Mouse (Mus musculus) ES-E14 (cell line): ENCODE data around the gene Sox21. TPM values are rescaled to one million over a fixed set of nuclear protein-coding genes. Genes with fewer than 3 reads are reported as not detected.

Experiments used
- DNase-seq: peaks from one replicate; pipeline ENCODE4 v3.0.0-alpha.2; 2013; ENCODE audit warnings: low read depth, low spot score
- H3K27ac ChIP-seq: 2 replicates; pipeline ENCODE4 v1.5.1; 2012; ENCODE audit warnings: low read depth, mild to moderate bottlenecking, low read length, moderate library complexity, mixed read lengths; ENCODE audit not compliant: poor library complexity, insufficient read depth, severe bottlenecking
- H3K36me3 ChIP-seq: 2 replicates; pipeline ENCODE4 v1.6.1; 2012; ENCODE audit warnings: mild to moderate bottlenecking, low read length, moderate library complexity, mixed read lengths; ENCODE audit not compliant: control insufficient read depth, poor library complexity, insufficient read depth, severe bottlenecking
- H3K4me1 ChIP-seq, 2 experiments: fragments of 150-350 bp in 1 of 2; sonication (generic) in 1 of 2; 2 replicates each; pipeline ENCODE4 v1.6.1; 2012; ENCODE audit warnings: low read length in 2 of 2, mild to moderate bottlenecking in 1 of 2, mixed read lengths in 1 of 2; ENCODE audit not compliant: control insufficient read depth in 2 of 2, insufficient read depth in 2 of 2, poor library complexity in 1 of 2
- H3K4me3 ChIP-seq, 2 experiments: fragments of 150-350 bp in 1 of 2; sonication (generic) in 1 of 2; 2 replicates each; pipeline ENCODE4 v1.5.1; 2012; ENCODE audit warnings: low read length in 2 of 2, low read depth in 1 of 2, mild to moderate bottlenecking in 1 of 2, mixed read lengths in 1 of 2; ENCODE audit not compliant: insufficient read depth in 1 of 2, poor library complexity in 1 of 2, severe bottlenecking in 1 of 2
- H3K9ac ChIP-seq: 2 replicates; pipeline ENCODE4 v1.6.1; 2012; ENCODE audit warnings: low read depth, mild to moderate bottlenecking, low read length, mixed read lengths; ENCODE audit not compliant: poor library complexity, insufficient read depth, severe bottlenecking
- H3K9me3 ChIP-seq: fragments of 150-350 bp; sonication (generic); 2 replicates; pipeline ENCODE4 v1.6.1; 2012; ENCODE audit warnings: low read depth, mild to moderate bottlenecking, low read length; ENCODE audit not compliant: control insufficient read depth, insufficient read depth
- CHD2 ChIP-seq: IDR thresholded peaks from 2 replicates; pipeline ENCODE4 v1.6.1; 2014; ENCODE audit warnings: mild to moderate bottlenecking, low read depth, low read length, inconsistent platforms
- HCFC1 ChIP-seq: IDR thresholded peaks from 2 replicates; pipeline ENCODE4 v1.6.1; 2012; ENCODE audit warnings: low read length, inconsistent platforms, borderline replicate concordance; ENCODE audit not compliant: insufficient read depth
- MAFK ChIP-seq: IDR thresholded peaks from 2 replicates; pipeline ENCODE4 v1.6.1; 2014; ENCODE audit warnings: mild to moderate bottlenecking, low read depth, low read length, inconsistent platforms; ENCODE audit not compliant: insufficient read depth
- ZC3H11A ChIP-seq: IDR thresholded peaks from 2 replicates; pipeline ENCODE4 v1.6.1; 2012; ENCODE audit warnings: low read depth, mild to moderate bottlenecking, inconsistent platforms, low read length, borderline replicate concordance
- ZNF384 ChIP-seq: IDR thresholded peaks from 2 replicates; pipeline ENCODE4 v1.6.1; 2012; ENCODE audit warnings: low read depth, low read length, inconsistent platforms
- in situ Hi-C, 2 experiments: fragments of 600-800 bp; cut with MboI; formaldehyde crosslinking; loops; one replicate each; pipeline ENCODE4 v1.15.1; 2025; ENCODE audit warnings: low sequenced_read_pairs in 2 of 2, inconsistent platforms in 1 of 2; ENCODE audit not compliant: unreplicated experiment in 2 of 2
- total RNA-seq: library from RNA; depleted of rRNA; stranded (reverse); fragments of 300-350 nt; gene quantifications from 2 replicates; pipeline ENCODE4 v1.2.3, GENCODE M21; 2012

The Sox21 gene
- total RNA-seq, 1 experiment, result 0.94 TPM

- Histone ChIP-seq H3K27ac (no peak overlapping the region), H3K36me3 (no peaks in the 10 kb centered on the region), H3K4me1 (no peaks in the 10 kb centered on the region), H3K9me3 (no peaks in the 10 kb centered on the region), H3K4me3 (peak overlapping the region; percentile 64 to 74), H3K9ac (peak overlapping the region; percentile 42)
- in situ Hi-C loops, result no loop called here
- no peak for TF ChIP-seq ZC3H11A
- DNase-seq, result no peak
These were observed 1.4 kb downstream of the Sox21 start for GRCm38 (mm10) chr14:118235361-118235972.

- no peak overlapping the region for H3K27ac ChIP-seq
- no peaks in the 10 kb centered on the region for H3K36me3 ChIP-seq
- DNase-seq, result no peak
- no peak for TF ChIP-seq ZC3H11A
- TF ChIP-seq ZNF384, result no peak
- no peak for TF ChIP-seq MAFK
- TF ChIP-seq HCFC1, result no peak
- TF ChIP-seq CHD2, result no peak
- peak overlapping the region; percentile 38 to 64 for H3K4me3 ChIP-seq
- no peaks in the 10 kb centered on the region for H3K4me1 ChIP-seq
- in situ Hi-C loops, result no loop called here
- 0 out of 2 replicates have a peak overlapping the region, but pooled peaks have one; percentile 37 for H3K9ac ChIP-seq
- H3K9me3 ChIP-seq, result no peaks in the 10 kb centered on the region
These were observed 2.2 kb downstream of the Sox21 start for GRCm38 (mm10) chr14:118234541-118235210.

GRCm38 (mm10) chr14:118233786-118234540 is 2.9 kb downstream of the Sox21 start:
- Histone ChIP-seq H3K9ac (no peak overlapping the region), H3K4me1 (no peaks in the 10 kb centered on the region)
- DNase-seq, result no peak

GRCm38 (mm10) chr14:118232381-118232970 is 4.4 kb downstream of the Sox21 start:
- Histone ChIP-seq H3K4me3 (no peak overlapping the region), H3K4me1 (peaks cover 0 to 4% of the 10 kb centered on the region in 2 experiments; a peak in 2 of 4 replicates)
- DNase-seq, result no peak

More at GRCm38 (mm10) chr14:118233786-118234540, 2.9 kb downstream of the Sox21 start:
- in situ Hi-C loops, result no loop called here
- Histone ChIP-seq H3K9me3 (no peaks in the 10 kb centered on the region), H3K4me3 (peak overlapping the region; percentile 38 to 64; a peak in 3 of 4 replicates), H3K36me3 (no peaks in the 10 kb centered on the region), H3K27ac (no peak overlapping the region)
- TF ChIP-seq MAFK (no peak), ZC3H11A (no peak), CHD2 (no peak), HCFC1 (no peak), ZNF384 (no peak)

More at GRCm38 (mm10) chr14:118232381-118232970, 4.4 kb downstream of the Sox21 start:
- TF ChIP-seq MAFK (no peak), ZC3H11A (no peak), HCFC1 (no peak), ZNF384 (no peak), CHD2 (no peak)
- in situ Hi-C loops, result no loop called here
- Histone ChIP-seq H3K9me3 (no peaks in the 10 kb centered on the region), H3K27ac (no peak overlapping the region), H3K9ac (no peak overlapping the region), H3K36me3 (no peaks in the 10 kb centered on the region)
